Mouse (Mus musculus) natural killer cell, adult 2 months (primary cell): ENCODE measurements around the gene Itpr1.
"Not testable (repeated sequence)": the region's sequence is repeated elsewhere in the genome, so short reads cannot be mapped to it uniquely, and the experiment has no call there.

Experiments used
- DNase-seq, 2 experiments: peaks; one replicate each; pipeline ENCODE4 v3.0.0; 2022; ENCODE audit warnings: low spot score in 2 of 2

The Itpr1 gene

DNA sequence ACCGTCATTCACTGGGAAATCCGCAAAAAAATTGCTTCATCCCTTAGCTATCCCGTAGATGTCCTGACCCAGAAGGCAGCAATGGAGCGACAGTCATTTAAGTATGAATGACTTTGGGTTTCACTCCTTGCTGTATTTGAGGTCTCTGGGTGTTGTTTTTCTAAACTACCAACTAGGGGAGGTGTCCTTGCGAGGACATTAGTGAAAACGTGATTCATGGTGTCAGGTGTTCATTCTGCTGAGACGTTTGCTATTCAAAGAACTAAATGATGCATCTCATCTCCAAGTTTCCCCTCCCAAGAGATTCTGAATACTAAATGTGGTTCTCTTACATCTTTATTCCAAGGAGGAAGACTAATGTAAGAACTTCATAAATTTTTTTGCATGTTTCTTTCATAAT lies 332.0 kb downstream of the Itpr1 start:
- DNase-seq, result no peak

DNA sequence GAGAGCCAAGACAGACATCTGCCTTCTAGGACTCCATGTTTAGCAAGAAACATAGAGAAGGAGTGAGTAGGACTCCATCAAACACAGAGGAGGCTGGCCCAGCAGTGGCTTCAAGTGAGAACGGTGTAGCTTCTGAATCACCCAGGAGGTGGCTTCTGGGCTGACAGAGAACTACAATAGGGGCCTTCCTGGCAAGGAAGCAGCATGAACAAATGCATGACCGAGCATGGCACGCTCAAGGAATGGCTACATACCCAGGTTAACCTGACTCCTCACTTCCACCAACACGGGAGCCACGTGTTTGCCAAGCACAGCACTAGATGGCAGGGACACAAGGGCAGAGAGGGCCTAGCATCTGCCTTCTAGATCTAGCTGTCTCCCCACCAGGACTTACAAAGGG lies 332.6 kb downstream of the Itpr1 start:
- no peak for DNase-seq

DNA sequence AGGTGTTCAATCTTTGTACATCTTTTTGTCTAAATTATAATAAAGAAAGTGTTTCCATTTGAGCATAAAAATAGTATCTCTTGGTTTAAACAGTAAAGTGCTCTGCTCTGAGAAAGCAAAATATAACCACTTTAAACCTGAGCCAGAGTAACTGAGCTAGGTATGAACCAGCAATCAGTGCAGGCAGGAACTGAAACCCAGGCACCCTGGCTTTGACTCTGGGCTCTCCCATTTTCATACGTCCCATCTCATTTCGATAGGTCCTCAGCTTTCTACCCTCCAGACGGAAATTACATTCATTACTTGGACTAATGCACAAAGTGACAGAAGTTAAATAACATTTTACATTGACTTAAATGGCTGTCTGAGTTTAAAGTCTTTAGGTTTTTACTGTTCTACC lies 335.5 kb downstream of the Itpr1 start:
- DNase-seq, result no peak

DNA sequence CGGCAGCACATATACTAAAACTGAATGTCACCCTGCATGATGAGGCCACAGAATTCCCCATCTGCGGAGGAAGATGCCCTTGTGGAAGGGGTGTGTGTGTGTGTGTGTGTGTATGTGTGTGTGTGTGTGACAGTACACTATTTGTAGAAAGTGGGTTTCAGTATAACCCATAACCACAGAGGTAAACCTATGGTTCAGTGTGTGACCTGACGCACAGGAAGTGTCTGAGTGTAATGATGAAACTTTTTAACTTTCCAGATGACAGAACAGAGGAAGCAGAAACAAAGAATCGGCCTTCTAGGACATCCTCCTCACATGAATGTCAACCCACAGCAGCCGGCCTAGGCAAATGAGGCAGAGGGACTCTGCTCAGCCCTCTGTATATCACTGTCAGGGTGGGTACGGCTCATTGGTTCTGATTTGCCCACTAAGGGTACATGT lies 336.6 kb downstream of the Itpr1 start:
- DNase-seq, result peak; percentile 86 to 87

DNA sequence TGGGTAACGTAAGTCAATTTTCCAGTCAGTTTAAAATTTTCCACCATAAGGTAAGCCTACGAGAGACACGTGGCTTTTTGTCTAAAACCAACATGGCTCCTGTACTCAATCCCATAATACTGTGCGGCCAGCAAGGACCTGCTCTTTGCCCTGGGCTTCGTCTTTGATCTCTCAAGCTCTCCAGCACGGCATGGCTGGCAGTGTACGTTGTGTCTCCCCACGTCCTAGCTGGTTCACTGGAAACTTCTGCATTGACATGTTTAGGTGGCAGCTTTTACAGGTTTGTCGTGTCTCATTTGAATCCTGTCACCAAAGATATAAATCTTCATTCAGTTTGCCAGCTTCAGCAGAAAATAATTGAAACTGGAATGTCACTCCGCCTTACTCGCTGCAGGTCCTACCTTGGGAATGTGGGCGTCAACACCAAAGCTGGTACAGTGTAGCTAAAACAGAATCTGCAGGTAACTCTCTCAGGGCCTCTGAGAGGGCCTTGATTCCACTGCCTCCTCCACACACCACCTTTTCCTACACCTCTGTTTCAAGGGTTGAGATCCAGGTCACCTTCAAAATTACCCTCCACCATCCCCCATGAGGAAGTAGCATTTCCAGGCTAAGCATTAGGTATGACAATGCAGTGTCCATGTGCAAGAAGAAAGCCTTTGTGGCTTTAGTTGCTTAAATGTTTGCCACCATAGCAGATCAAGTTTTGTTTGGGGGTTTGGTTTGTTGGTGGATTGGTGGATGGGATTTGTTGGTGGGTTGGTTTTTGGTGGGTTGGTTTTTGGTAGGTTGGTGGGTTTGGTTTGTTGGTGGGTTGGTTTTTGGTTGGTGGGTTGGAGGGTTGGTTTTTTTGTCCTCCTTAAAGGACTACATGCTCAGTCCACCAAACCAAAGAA lies 339.1 kb downstream of the Itpr1 start:
- no peak for DNase-seq

- DNase-seq, result peak in 1 of 2 experiments; percentile 61
Measured at GRCm38 (mm10) chr6:108553013-108553412, 340.1 kb downstream of the Itpr1 start.

- DNase-seq, result peak; percentile 55 to 74
Measured at GRCm38 (mm10) chr6:108553536-108553935, 340.6 kb downstream of the Itpr1 start.

DNA sequence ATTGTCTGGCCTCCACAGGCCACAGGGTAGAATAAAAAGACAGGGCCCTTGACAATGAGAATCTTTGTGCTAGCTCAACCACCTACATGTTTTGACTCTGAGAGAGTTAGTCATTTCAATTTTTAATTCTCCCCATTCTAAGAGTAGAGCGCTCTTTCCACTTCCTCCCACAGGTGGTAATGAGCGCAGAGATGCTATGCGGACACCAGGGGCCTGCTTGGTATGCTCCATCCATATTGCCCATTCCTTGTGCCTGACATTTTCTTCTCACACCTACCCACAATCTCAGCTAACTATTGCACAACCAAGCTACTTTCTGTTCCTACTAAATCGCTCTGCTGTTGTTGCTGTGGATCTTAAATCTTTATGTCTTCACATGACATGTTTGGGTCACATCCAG lies 341.5 kb downstream of the Itpr1 start:
- no peak for DNase-seq

GRCm38 (mm10) chr6:108554878-108555277 lies 342.0 kb downstream of the Itpr1 start:
- no peak for DNase-seq

- no peak for DNase-seq
Measured at GRCm38 (mm10) chr6:108557576-108558322, 344.9 kb downstream of the Itpr1 start.

- not testable (repeated sequence) for DNase-seq
Measured at GRCm38 (mm10) chr6:108559226-108559625, 346.3 kb downstream of the Itpr1 start.

DNA sequence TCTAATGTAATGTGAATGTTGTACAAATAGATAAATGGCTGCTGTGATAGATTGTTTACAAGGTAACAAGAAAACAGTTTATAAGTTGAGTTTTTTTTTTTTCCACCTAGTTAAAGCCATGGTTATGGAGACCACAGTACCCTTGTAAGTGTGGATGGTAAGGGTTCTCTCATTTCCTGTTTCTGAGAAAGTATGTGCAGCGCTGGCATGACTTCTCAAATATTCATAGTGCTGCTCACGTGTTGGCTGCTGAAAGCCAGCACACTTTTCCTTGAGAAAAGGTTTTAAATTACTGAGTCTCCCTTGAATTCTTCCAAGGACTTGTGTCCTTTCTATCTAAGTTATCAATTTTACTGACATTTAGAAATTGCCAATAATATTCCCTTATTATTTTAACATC lies 350.1 kb downstream of the Itpr1 start:
- DNase-seq, result no peak

- DNase-seq, result not testable (repeated sequence)
Measured at GRCm38 (mm10) chr6:108565447-108565846, 352.6 kb downstream of the Itpr1 start.

- peak in 1 of 2 experiments; percentile 16 for DNase-seq
Measured at GRCm38 (mm10) chr6:108566549-108566948, 353.7 kb downstream of the Itpr1 start.

DNA sequence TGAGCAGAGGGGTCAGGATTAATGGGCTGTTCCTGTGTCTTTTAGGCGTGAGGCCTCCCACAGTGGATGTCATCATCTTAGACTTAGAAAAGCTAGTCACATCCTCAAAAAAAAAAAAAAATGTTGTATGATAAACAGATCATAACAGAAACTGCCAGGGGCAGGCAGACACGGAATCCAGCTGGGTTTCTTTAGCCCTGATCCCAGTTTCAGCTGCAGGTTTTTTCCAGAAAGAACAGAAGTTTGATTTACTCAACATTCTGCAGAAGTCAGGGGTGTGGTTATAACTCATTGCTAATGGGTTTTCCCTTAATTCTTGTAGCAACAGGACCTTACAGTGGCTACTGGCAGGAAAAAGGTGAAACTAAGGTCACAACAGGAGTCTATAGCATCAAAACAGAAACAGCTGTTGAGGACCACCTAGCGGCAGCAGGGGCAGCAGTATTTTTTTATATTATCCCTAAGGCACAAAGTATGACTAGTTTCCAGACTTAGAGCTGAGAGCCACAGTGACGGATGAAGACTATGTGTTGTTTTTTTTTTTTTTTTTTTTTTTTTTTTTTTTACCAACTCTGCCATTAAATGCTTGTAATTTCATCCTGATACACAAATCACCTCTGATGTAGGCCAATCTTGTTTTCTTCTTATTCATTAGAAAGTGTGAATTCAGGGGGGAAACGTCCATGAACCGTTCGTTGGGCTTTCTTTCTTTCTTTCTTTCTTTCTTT lies 356.7 kb downstream of the Itpr1 start:
- no peak for DNase-seq

GRCm38 (mm10) chr6:108570351-108571041 lies 357.6 kb downstream of the Itpr1 start:
- peak; percentile 11 to 25 for DNase-seq

GRCm38 (mm10) chr6:108571042-108571590 lies 358.2 kb downstream of the Itpr1 start:
- DNase-seq, result peak; percentile 74 to 78

GRCm38 (mm10) chr6:108572646-108573045 lies 359.8 kb downstream of the Itpr1 start:
- no peak for DNase-seq

DNA sequence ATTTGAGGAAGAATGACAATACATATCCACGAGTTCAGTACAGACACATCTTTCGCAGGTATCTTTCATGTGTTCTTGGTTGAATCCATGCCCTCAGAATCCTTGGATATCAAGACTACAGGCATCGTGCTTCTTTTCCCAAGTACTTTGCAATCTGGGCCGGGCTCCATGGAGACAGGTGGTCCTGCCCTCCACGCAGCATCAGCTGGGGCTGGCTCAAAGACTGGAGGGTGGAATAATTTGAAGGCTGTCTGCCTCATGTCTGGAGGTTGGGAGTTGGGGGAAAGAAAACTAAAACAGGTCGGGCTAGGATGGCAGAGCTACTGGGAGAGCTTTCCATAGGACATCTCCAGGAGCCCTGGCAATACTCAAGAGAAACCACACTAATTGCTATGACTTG lies 364.2 kb downstream of the Itpr1 start:
- DNase-seq, result no peak

- no peak for DNase-seq
Measured at GRCm38 (mm10) chr6:108588426-108588825, 375.5 kb downstream of the Itpr1 start.

- DNase-seq, result no peak
Measured at GRCm38 (mm10) chr6:108592227-108592626, 379.3 kb downstream of the Itpr1 start.
